In the genomic region with DNA sequence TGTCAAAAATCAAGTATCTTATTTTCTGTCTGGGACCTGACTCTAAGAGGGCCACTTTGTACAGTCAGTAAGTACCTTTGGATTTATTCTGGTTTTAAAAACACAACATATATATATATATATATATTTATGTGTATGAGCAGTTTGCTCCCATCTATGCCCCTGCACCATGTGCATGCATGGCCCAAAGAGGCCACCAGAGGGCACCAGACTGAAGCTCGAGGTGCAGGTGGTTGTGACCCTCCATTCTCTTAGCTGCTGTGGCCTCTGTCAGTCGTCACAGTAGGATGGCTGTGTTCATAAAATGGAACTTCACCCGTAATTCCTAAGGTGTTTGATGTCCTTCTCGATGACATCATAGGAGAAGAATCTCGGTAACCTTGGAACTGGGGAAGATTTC, we compare ENCODE assay signal across 8 mouse cellular contexts. TPM values are rescaled to one million over a fixed set of nuclear protein-coding genes. Genes with fewer than 3 reads are reported as not detected.
DNase-seq lines count a peak whose midpoint lies in the region; ATAC-seq and TF ChIP-seq lines count a peak whose summit lies in the region.

No protein-coding gene starts in this region.

- H3K9ac ChIP-seq in forebrain, postnatal 0 days: no peak overlapping the region
- no peak overlapping the region for H3K9ac ChIP-seq in intestine, embryonic 15.5 days
- H3K9ac ChIP-seq in liver, embryonic 14.5 days (replicated peaks): no peak overlapping the region

- H3K4me1 ChIP-seq in forebrain, postnatal 0 days (ENCODE audit: insufficient read depth): 0 out of 2 replicates have a peak, but pooled peaks cover 2% of the 10 kb centered on the region
- no peaks in the 10 kb centered on the region for H3K4me1 ChIP-seq in intestine, embryonic 15.5 days (replicated peaks)
- no peaks in the 10 kb centered on the region; a peak in 1 of 4 replicates for H3K4me1 ChIP-seq in liver, embryonic 14.5 days (replicated peaks; ENCODE audit: control insufficient read depth in 2 of 2, insufficient read depth in 2 of 2, low read length in 1 of 2)
- peaks cover 5% of the 10 kb centered on the region for H3K4me1 ChIP-seq in olfactory bulb, adult 2 months (ENCODE audit: control insufficient read depth, insufficient read depth, low read length)

- H3K27me3 ChIP-seq in forebrain, postnatal 0 days (ENCODE audit: insufficient read depth, low read length): no peaks in the 10 kb centered on the region
- no peaks in the 10 kb centered on the region for H3K27me3 ChIP-seq in intestine, embryonic 15.5 days (replicated peaks)
- no peaks in the 10 kb centered on the region for H3K27me3 ChIP-seq in liver, embryonic 14.5 days (ENCODE audit: control insufficient read depth, insufficient read depth, low read length)

- WGBS in forebrain, postnatal 0 days: 18% methylated on average over 5 of the region's 5 CpGs
- 23% methylated on average over 5 of the region's 5 CpGs for WGBS in intestine, embryonic 15.5 days
- 9% methylated on average over 5 of the region's 5 CpGs for WGBS in liver, embryonic 14.5 days (ENCODE audit: insufficient replicate concordance)
- WGBS in olfactory bulb, adult 2 months: 20% methylated on average over 5 of the region's 5 CpGs

- no peak overlapping the region for H3K27ac ChIP-seq in forebrain, postnatal 0 days (ENCODE audit: low read depth, low read length)
- no peak overlapping the region for H3K27ac ChIP-seq in intestine, embryonic 15.5 days
- no peak overlapping the region for H3K27ac ChIP-seq in liver, embryonic 14.5 days
- H3K27ac ChIP-seq in olfactory bulb, adult 2 months (ENCODE audit: insufficient read depth, low read depth, low read length): no peak overlapping the region

- DNase-seq in 416B (ENCODE audit: low read depth) (peak; percentile 82), ES-CJ7 (ENCODE audit: low read depth, low spot score) (peak; percentile 78)
- DNase-seq in cerebellum, adult 11-12 months: peak; percentile 66
- DNase-seq in forebrain, postnatal 0 days: peak; percentile 65
- DNase-seq in liver, embryonic 14.5 days (ENCODE audit: low read depth in 3 of 3, low spot score in 3 of 3): peak; percentile 57 to 64 (median 59)
- peak; percentile 83 to 86 for DNase-seq in thymus, postnatal 36 days

- H3K4me3 ChIP-seq in forebrain, postnatal 0 days (ENCODE audit: low read depth, low read length): no peak overlapping the region
- H3K4me3 ChIP-seq in intestine, embryonic 15.5 days (replicated peaks): no peak overlapping the region
- no peak overlapping the region for H3K4me3 ChIP-seq in liver, embryonic 14.5 days (ENCODE audit: insufficient read depth in 1 of 2, low read depth in 2 of 2, low read length in 2 of 2)
- H3K4me3 ChIP-seq in olfactory bulb, adult 2 months (ENCODE audit: insufficient read depth, low read depth, low read length): no peak overlapping the region

- TF ChIP-seq EP300 in liver, embryonic 14.5 days (IDR thresholded peaks at IDR 0.05; ENCODE audit: low read depth): no peak

- peak; percentile 38; the same call in 1 of the 2 replicates for ATAC-seq in forebrain, postnatal 0 days
- peak; percentile 55 for ATAC-seq in intestine, embryonic 15.5 days
- ATAC-seq in liver, embryonic 14.5 days (ENCODE audit: insufficient read depth): no peak; the same call in 1 of the 2 replicates

- H3K36me3 ChIP-seq in forebrain, postnatal 0 days (ENCODE audit: insufficient read depth): peaks cover 10% of the 10 kb centered on the region
- H3K36me3 ChIP-seq in intestine, embryonic 15.5 days: no peaks in the 10 kb centered on the region
- H3K36me3 ChIP-seq in liver, embryonic 14.5 days (replicated peaks; ENCODE audit: control insufficient read depth, insufficient read depth, low read depth): no peaks in the 10 kb centered on the region

- peak; percentile 74 for TF ChIP-seq CTCF in forebrain, postnatal 0 days (IDR thresholded peaks at IDR 0.05; ENCODE audit: low read depth)
- TF ChIP-seq CTCF in liver, embryonic 14.5 days (IDR thresholded peaks at IDR 0.05; ENCODE audit: low read depth): peak; percentile 96
- TF ChIP-seq CTCF in olfactory bulb, adult 2 months (IDR thresholded peaks at IDR 0.05; ENCODE audit: insufficient read depth, low read depth, low read length): 0 out of 2 replicates have a peak, but pooled peaks have one; percentile 42

- no peak for TF ChIP-seq POLR2A in olfactory bulb, adult 2 months (IDR thresholded peaks at IDR 0.05; ENCODE audit: insufficient read depth, low read depth, low read length)

- H3K9me3 ChIP-seq in forebrain, postnatal 0 days (ENCODE audit: low read length): no peaks in the 10 kb centered on the region
- H3K9me3 ChIP-seq in intestine, embryonic 15.5 days: no peaks in the 10 kb centered on the region
- H3K9me3 ChIP-seq in liver, embryonic 14.5 days (ENCODE audit: control insufficient read depth, low read length): no peaks in the 10 kb centered on the region

- no peak overlapping the region for H3K4me2 ChIP-seq in forebrain, postnatal 0 days (ENCODE audit: low read depth)
- no peak overlapping the region for H3K4me2 ChIP-seq in intestine, embryonic 15.5 days (replicated peaks)
- H3K4me2 ChIP-seq in liver, embryonic 14.5 days (ENCODE audit: low read depth): no peak overlapping the region

RNA-seq across cellular contexts. Expression of a gene that starts 16.9 kb away (rescaled TPM):
- total RNA-seq in forebrain, postnatal 0 days (2014; rRNA removed): 59.3 and 66.3 TPM in 2 replicates
- 23.0 and 30.4 TPM in 2 replicates for polyA plus RNA-seq in forebrain, postnatal 0 days (2015; fragmentation: Nextera tagmentation; extraction: Ambion mirVana)
- 30.4 and 31.5 TPM in 2 replicates for polyA plus RNA-seq in intestine, embryonic 15.5 days (2015; fragmentation: Nextera tagmentation; extraction: Ambion mirVana)
- polyA plus RNA-seq in liver, embryonic 14.5 days (2012; rRNA removed): 6.8 and 8.4 TPM in 2 replicates
- polyA plus RNA-seq in liver, embryonic 14.5 days (2014; fragmentation: Nextera tagmentation; extraction: Ambion mirVana): 9.5 and 11.1 TPM in 2 replicates
- polyA plus RNA-seq in olfactory bulb, adult 2 months (2012; ENCODE audit: insufficient read depth, insufficient read length, low replicate concordance, missing spikeins): 540 TPM in 1 of 2 replicates, not detected in the other

RNA-seq across cellular contexts. Expression of a gene that starts 59.9 kb away (rescaled TPM):
- total RNA-seq in forebrain, postnatal 0 days (2014; rRNA removed): 28.7 and 37.5 TPM in 2 replicates
- 29.4 and 32.2 TPM in 2 replicates for polyA plus RNA-seq in forebrain, postnatal 0 days (2015; fragmentation: Nextera tagmentation; extraction: Ambion mirVana)
- polyA plus RNA-seq in intestine, embryonic 15.5 days (2015; fragmentation: Nextera tagmentation; extraction: Ambion mirVana): 9.6 and 12.5 TPM in 2 replicates
- polyA plus RNA-seq in liver, embryonic 14.5 days (2012; rRNA removed): 7.4 and 7.6 TPM in 2 replicates
- 8.5 and 9.3 TPM in 2 replicates for polyA plus RNA-seq in liver, embryonic 14.5 days (2014; fragmentation: Nextera tagmentation; extraction: Ambion mirVana)
- polyA plus RNA-seq in olfactory bulb, adult 2 months (2012; ENCODE audit: insufficient read depth, insufficient read length, low replicate concordance, missing spikeins): not detected in 2 replicates

Comparison
In these comparisons a context has a peak if more than half of its experiments do, and no peak if none do; other contexts are left out.
1. CTCF ChIP-seq: peak in every context shown above with its lines; median percentile 96 in liver, embryonic 14.5 days; 74 in forebrain, postnatal 0 days; 42 in olfactory bulb, adult 2 months.